Mouse (Mus musculus): ENCODE data around the gene Snx20. TPM values are rescaled to one million over a fixed set of nuclear protein-coding genes. Genes with fewer than 3 reads are reported as not detected.

The Snx20 gene
- total RNA-seq, 2 experiments from 2014 or later = 14.2 to 18.7 TPM

DNA sequence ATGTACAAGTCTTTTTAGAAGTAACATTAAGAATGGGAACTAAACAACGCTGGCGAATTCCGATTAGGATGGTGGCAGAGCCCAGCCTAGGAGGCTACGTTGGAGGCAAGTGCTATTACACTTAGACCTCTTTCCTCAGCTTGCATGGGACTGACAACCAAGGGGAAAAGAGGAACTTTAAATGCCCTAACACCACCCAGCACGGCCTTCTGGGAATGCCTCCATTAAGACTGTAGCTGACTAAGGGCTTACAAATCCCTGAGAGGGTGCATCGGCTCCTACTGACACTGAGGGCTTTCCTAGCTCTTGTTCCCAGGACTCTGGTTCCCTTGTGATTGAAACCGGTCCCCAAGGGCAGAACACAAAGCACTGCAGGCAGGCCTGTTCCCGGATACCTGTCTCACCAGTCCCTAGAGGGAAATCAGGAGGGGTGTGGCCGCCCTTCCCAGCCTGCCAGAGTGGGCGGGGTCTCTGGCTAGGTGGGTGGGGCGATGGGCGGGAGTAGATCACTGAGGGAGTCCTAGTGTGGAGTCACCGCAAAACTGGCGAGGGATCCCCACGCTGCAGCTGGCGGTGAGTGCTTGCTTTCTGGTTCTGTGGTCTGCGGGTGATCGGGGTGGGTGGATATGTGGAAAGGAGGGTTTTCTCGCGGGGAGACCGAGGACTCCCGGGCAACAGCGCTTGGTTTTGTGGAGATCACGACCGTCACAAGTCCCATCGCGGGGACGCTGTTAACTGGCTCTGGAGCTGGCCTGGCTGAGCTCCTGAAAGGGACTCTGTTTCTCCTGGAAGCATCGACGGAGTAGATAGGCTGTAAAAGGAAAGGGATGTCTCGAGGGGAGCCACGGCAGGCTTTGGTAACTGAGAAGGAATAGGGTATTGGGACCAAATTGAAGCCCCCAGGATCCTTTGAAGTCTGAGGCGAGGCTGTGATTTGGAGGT is 11.2 kb upstream of the Snx20 start, which contains the start of gene Nod2:
Nod2 (plus strand) TSS at position 479 of the 942 bp plus-strand sequence.
- peak; percentile 88 for ATAC-seq (replicated peaks; ENCODE audit: poor library complexity)

GRCm38 (mm10) chr8:88642734-88643564 is 7.0 kb upstream of the Snx20 start:
- no peak for ATAC-seq (replicated peaks; ENCODE audit: poor library complexity)

- 0 out of 2 replicates have a peak, but pooled peaks have one; percentile 11 for ATAC-seq (replicated peaks; ENCODE audit: poor library complexity)
Measured at GRCm38 (mm10) chr8:88638908-88639307, 3.0 kb upstream of the Snx20 start.

DNA sequence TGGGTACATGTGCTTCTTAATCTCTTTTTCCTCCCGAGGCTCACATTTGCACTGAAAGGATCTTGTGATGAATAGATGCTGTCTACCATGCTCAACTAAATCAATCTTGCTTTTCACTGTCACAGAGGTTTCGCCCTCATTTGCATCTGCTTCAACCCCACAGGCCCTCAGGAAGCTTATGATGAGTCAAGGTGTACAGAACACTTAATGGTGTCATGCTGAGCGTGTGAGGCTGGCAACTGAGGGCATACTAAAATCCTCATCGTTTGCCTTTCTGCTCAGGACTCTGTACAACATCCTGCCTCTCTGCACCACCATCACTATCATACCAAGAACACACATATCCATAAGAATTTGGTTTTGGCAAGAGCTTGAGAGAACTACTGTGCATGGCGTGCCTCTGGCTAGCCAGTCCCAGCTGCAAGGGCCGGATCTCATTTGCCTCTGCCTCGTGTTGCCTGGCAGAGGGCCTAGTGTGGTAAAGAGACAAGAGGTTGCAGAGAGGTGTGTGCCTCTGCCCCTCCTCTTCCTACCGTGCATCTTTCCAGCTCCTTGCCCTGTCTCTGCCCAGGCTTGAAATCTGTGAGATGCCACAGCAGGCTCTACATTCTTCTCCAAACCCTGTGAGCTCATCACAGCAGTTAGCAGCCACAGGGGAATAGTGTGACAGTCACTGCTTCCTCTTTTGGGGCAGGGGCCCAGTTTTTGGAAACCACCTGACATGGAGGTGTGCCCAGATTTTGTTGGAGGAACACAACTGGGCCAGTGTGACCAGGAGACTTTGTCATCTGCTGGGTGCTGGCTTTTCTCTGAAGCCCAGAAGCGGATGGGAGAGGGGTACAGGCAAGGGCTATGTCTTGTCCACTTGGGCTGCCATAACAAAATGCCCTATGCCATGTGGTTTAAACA is 1.4 kb upstream of the Snx20 start:
- ATAC-seq (replicated peaks; ENCODE audit: poor library complexity) = peak; percentile 46

- ATAC-seq (replicated peaks; ENCODE audit: poor library complexity) = peak; percentile 19
Measured at GRCm38 (mm10) chr8:88633343-88633765, 2.6 kb downstream of the Snx20 start.

DNA sequence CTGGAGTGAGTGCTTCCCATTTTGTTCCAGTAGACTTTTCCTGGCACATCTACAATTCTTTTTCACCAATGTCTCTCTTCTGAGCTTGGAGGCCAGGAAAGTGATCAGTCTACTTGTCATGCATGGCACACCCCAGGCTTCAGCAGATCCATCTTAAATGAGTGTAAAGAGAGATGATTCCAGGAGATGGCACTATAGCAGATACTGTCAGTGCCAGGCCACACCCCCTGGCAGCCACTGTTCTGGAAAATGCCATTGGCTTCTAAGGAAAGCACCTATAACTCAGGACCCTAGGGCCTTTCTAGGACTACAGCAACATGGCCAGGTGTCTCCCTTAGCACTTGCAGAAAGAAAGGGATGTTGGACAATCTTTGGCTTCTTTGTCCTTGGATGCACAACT is 4.8 kb downstream of the Snx20 start:
- ATAC-seq (replicated peaks; ENCODE audit: poor library complexity) = peak; percentile 45

DNA sequence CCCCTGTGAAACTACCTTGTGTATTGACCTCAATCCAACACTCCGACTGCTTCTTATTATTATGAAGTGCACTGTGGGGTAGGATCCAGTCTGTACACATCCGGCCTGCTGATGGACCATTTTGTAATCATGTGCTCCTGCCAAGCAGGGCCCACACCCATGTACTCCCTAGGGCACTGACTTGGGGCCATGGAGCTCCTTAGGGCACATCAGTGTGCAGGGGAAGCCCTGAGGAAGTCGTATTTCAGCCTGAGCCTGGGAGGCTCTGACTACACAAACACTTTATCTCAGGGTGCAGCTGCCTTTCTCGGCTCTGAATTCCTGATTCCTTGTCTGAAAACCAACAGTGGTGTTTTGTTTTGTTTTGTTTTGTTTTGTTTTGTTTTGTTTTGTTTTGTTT is 5.7 kb downstream of the Snx20 start:
- no peak for ATAC-seq (replicated peaks; ENCODE audit: poor library complexity)

- ATAC-seq (replicated peaks; ENCODE audit: poor library complexity) = no peak
Measured at GRCm38 (mm10) chr8:88628001-88628774, 7.7 kb downstream of the Snx20 start.

GRCm38 (mm10) chr8:88627265-88627991 is 8.5 kb downstream of the Snx20 start:
- no peak for ATAC-seq (replicated peaks; ENCODE audit: poor library complexity)

- no peak for ATAC-seq (replicated peaks; ENCODE audit: poor library complexity)
Measured at GRCm38 (mm10) chr8:88626940-88627264, 9.0 kb downstream of the Snx20 start.

DNA sequence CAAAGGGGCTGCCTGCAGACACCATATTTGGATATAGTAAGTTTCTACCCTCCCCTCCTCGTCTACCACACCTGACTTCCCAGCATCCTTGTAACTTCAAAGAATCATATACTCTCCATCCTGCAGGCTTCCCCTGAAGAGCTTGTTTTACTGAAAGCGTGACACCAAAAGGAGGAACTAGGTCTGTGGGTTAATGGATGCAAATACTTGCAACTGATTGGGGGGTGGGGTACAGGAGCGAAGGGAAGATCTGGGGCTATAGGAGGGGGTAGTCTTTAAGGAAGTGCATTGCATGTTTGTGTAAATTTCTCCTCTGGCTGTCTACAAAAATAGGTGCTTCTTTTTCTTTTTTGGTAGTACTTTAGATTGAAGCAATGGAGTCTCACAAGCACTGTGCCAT is 9.5 kb downstream of the Snx20 start:
- ATAC-seq (replicated peaks; ENCODE audit: poor library complexity) = peak; percentile 32

GRCm38 (mm10) chr8:88624276-88624675 is 11.7 kb downstream of the Snx20 start:
- ATAC-seq (replicated peaks; ENCODE audit: poor library complexity) = no peak

GRCm38 (mm10) chr8:88623351-88623750 is 12.6 kb downstream of the Snx20 start:
- ATAC-seq (replicated peaks; ENCODE audit: poor library complexity) = no peak

DNA sequence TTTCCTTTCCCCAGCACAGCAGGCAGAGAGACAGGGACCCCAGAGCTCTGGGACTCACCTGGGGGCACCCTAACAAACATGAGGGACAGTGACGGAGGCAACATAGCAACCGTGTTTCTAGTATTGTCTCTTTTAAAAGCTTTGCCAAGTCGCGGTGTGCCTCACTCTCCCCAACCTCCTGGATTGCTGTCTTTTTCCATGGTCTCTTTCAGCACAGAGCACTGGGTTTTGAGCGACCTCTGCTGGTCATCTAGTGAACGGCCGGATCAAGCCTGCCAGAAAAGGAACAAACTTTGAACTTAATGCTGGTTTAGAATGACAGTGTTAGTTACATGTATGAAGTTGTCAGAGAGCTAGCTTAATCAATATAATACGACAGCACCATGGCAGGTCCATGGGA is 14.5 kb downstream of the Snx20 start:
- peak; percentile 86 for ATAC-seq (replicated peaks; ENCODE audit: poor library complexity)

DNA sequence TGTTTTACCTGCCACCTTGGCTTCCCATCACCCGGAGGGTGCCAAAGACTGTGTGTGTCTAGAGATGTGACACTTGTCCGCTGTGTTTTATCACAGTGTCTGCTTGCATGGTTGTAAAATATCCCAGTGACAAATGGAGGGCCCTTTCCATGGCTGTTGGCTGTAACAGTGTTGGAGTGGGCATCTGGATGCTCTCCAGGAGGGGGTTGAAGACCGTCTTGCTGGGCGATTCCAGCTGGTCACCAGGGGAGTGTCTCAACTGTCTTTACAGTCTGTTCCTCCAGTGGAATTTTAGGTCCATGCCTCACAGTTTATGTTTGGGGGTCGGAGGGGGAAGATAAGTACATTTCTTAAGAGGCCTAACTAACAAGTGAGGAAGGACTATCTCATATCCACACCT is 15.0 kb downstream of the Snx20 start:
- ATAC-seq (replicated peaks; ENCODE audit: poor library complexity) = no peak

GRCm38 (mm10) chr8:88619513-88619912 is 16.4 kb downstream of the Snx20 start:
- ATAC-seq (replicated peaks; ENCODE audit: poor library complexity) = no peak

- no peak for ATAC-seq (replicated peaks; ENCODE audit: poor library complexity)
Measured at GRCm38 (mm10) chr8:88618612-88619011, 17.3 kb downstream of the Snx20 start.

GRCm38 (mm10) chr8:88614981-88615380 is 20.9 kb downstream of the Snx20 start:
- no peak for ATAC-seq (replicated peaks; ENCODE audit: poor library complexity)

- no peak for ATAC-seq (replicated peaks; ENCODE audit: poor library complexity)
Measured at GRCm38 (mm10) chr8:88610271-88610670, 25.7 kb downstream of the Snx20 start.

Measured in megakaryocyte progenitor cell, adult 5-6 weeks (primary cell).